Mouse (Mus musculus): ENCODE data around the gene Capn2.

GRCm38 (mm10) chr1:182460291-182461244, 56.8 kb downstream of the Capn2 start:
- TF ChIP-seq GATA1 (IDR thresholded peaks at IDR 0.05; ENCODE audit: borderline replicate concordance, low read length) (no peak), FLI1 (IDR thresholded peaks at IDR 0.05; ENCODE audit: low read length) (no peak)
